Mouse (Mus musculus): ENCODE data around the gene Lpar3. TPM values are rescaled to one million over a fixed set of nuclear protein-coding genes. Genes with fewer than 3 reads are reported as not detected.

The Lpar3 gene
- polyA plus RNA-seq, 1 experiment from 2014 or later, result 0.40 TPM

GRCm38 (mm10) chr3:146186033-146186432 lies 34.7 kb upstream of the Lpar3 start:
- H3K4me2 ChIP-seq (ENCODE audit: low read depth, low read length), result no peak overlapping the region
- H3K9me3 ChIP-seq (ENCODE audit: control insufficient read depth, low read length), result no peaks in the 10 kb centered on the region
- H3K4me3 ChIP-seq (ENCODE audit: low read depth, low read length), result no peak overlapping the region
- no peak for ATAC-seq (ENCODE audit: low read depth)
- H3K27me3 ChIP-seq (ENCODE audit: control insufficient read depth, insufficient read depth, low read length), result 0 out of 2 replicates have a peak, but pooled peaks cover 2% of the 10 kb centered on the region
- no peaks in the 10 kb centered on the region for H3K36me3 ChIP-seq (ENCODE audit: control insufficient read depth, insufficient read depth, low read length)
- 68% methylated on average over 10 of the region's 10 CpGs for whole genome bisulfite sequencing
- H3K27ac ChIP-seq (ENCODE audit: low read depth, low read length), result no peak overlapping the region
- H3K9ac ChIP-seq (replicated peaks; ENCODE audit: low read depth, low read length), result no peak overlapping the region
- peaks cover 6% of the 10 kb centered on the region; the same call in 1 of the 2 replicates for H3K4me1 ChIP-seq (ENCODE audit: control insufficient read depth, insufficient read depth, low read length)

DNA sequence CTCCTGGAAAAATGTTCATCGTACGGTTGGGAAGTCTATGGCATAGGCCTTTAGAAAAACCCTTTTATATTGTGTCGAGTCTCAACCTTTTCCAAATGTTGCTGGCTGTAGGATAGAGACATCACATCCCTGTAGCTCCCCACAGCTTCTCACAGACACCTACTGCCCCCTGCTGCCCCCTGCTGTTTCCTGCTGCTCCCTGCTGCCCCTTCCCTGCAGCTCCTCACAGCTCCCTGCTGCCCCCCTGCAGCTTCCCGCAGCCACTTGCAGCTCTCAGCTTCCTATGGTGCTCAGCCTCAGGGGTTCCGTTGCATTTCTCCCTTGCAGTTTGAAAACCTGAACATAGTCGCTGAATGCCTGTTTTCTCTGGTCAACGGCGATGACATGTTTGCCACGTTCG lies 30.8 kb upstream of the Lpar3 start:
- no peak for ATAC-seq (ENCODE audit: low read depth)
- WGBS, result 64% methylated on average over 10 of the region's 10 CpGs
- H3K9me3 ChIP-seq (ENCODE audit: control insufficient read depth, low read length), result no peaks in the 10 kb centered on the region
- H3K4me2 ChIP-seq (ENCODE audit: low read depth, low read length), result no peak overlapping the region
- no peaks in the 10 kb centered on the region for H3K36me3 ChIP-seq (ENCODE audit: control insufficient read depth, insufficient read depth, low read length)
- H3K27ac ChIP-seq (ENCODE audit: low read depth, low read length), result no peak overlapping the region
- H3K9ac ChIP-seq (replicated peaks; ENCODE audit: low read depth, low read length), result no peak overlapping the region
- H3K4me1 ChIP-seq (ENCODE audit: control insufficient read depth, insufficient read depth, low read length), result peaks cover 6% of the 10 kb centered on the region; the same call in 1 of the 2 replicates
- H3K27me3 ChIP-seq (ENCODE audit: control insufficient read depth, insufficient read depth, low read length), result no peaks in the 10 kb centered on the region
- no peak overlapping the region for H3K4me3 ChIP-seq (ENCODE audit: low read depth, low read length)

GRCm38 (mm10) chr3:146192507-146192906 lies 28.3 kb upstream of the Lpar3 start:
- H3K27me3 ChIP-seq (ENCODE audit: control insufficient read depth, insufficient read depth, low read length), result no peaks in the 10 kb centered on the region

DNA sequence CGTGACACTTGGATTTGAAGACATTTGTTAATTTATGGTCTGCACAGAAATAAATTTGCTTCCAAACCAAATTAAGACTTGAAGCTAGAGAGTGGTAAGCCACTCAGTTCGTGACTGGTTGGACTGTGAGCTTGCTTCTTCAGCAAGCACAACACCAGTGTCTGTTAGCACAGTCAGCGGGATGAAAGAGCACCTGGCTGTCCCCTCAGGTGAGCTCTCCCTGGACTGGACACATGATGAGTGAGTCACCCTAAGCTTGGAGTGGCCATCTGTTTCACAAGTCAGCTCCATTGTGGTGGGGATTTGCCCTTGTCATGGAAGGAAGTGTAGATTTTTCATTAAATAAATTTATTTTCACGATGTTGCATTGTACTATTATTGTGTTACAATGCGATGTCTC lies 25.6 kb upstream of the Lpar3 start:
- no peak overlapping the region for H3K4me2 ChIP-seq (ENCODE audit: low read depth, low read length)
- H3K36me3 ChIP-seq (ENCODE audit: control insufficient read depth, insufficient read depth, low read length), result no peaks in the 10 kb centered on the region
- H3K4me1 ChIP-seq (ENCODE audit: control insufficient read depth, insufficient read depth, low read length), result peaks cover 10% of the 10 kb centered on the region; the same call in 1 of the 2 replicates
- no peaks in the 10 kb centered on the region for H3K27me3 ChIP-seq (ENCODE audit: control insufficient read depth, insufficient read depth, low read length)
- no peak for ATAC-seq (ENCODE audit: low read depth)
- H3K27ac ChIP-seq (ENCODE audit: low read depth, low read length), result no peak overlapping the region
- 90% methylated on average over 5 of the region's 5 CpGs for WGBS
- H3K9me3 ChIP-seq (ENCODE audit: control insufficient read depth, low read length), result no peaks in the 10 kb centered on the region
- no peak overlapping the region for H3K9ac ChIP-seq (replicated peaks; ENCODE audit: low read depth, low read length)
- no peak overlapping the region for H3K4me3 ChIP-seq (ENCODE audit: low read depth, low read length)

More at GRCm38 (mm10) chr3:146192507-146192906, 28.3 kb upstream of the Lpar3 start:
- no peak for ATAC-seq (ENCODE audit: low read depth)
- H3K4me2 ChIP-seq (ENCODE audit: low read depth, low read length), result no peak overlapping the region
- no peak overlapping the region for H3K4me3 ChIP-seq (ENCODE audit: low read depth, low read length)
- 89% methylated on average over 1 of the region's 1 CpGs for WGBS
- H3K36me3 ChIP-seq (ENCODE audit: control insufficient read depth, insufficient read depth, low read length), result no peaks in the 10 kb centered on the region
- H3K9ac ChIP-seq (replicated peaks; ENCODE audit: low read depth, low read length), result no peak overlapping the region
- H3K27ac ChIP-seq (ENCODE audit: low read depth, low read length), result no peak overlapping the region
- H3K9me3 ChIP-seq (ENCODE audit: control insufficient read depth, low read length), result no peaks in the 10 kb centered on the region
- H3K4me1 ChIP-seq (ENCODE audit: control insufficient read depth, insufficient read depth, low read length), result no peaks in the 10 kb centered on the region

DNA sequence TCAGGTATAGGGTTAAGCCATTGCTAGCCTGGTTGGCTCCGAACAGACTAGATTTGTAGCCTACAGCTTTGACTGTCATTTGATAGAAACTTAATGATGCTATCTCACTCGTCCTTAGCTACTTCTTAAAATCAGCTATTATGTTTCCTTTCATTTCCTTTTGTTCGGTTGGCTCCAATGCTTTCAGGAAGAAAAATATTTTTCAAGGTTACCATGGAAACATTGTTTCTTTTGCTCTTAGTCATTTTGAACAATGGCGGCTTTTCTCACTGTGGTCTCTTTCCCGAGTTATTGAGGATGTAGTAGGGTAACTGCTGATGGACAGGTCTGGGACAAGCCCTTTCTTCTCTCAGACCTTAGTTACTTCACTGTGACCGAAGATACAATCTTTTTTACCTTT lies 24.5 kb upstream of the Lpar3 start:
- WGBS, result 30% methylated on average over 6 of the region's 6 CpGs
- no peaks in the 10 kb centered on the region for H3K27me3 ChIP-seq (ENCODE audit: control insufficient read depth, insufficient read depth, low read length)
- H3K9ac ChIP-seq (replicated peaks; ENCODE audit: low read depth, low read length), result no peak overlapping the region
- no peaks in the 10 kb centered on the region for H3K36me3 ChIP-seq (ENCODE audit: control insufficient read depth, insufficient read depth, low read length)
- H3K4me1 ChIP-seq (ENCODE audit: control insufficient read depth, insufficient read depth, low read length), result peaks cover 10% of the 10 kb centered on the region; the same call in 1 of the 2 replicates
- no peak for ATAC-seq (ENCODE audit: low read depth)
- H3K27ac ChIP-seq (ENCODE audit: low read depth, low read length), result no peak overlapping the region
- no peak overlapping the region for H3K4me2 ChIP-seq (ENCODE audit: low read depth, low read length)
- no peaks in the 10 kb centered on the region for H3K9me3 ChIP-seq (ENCODE audit: control insufficient read depth, low read length)
- no peak overlapping the region for H3K4me3 ChIP-seq (ENCODE audit: low read depth, low read length)

DNA sequence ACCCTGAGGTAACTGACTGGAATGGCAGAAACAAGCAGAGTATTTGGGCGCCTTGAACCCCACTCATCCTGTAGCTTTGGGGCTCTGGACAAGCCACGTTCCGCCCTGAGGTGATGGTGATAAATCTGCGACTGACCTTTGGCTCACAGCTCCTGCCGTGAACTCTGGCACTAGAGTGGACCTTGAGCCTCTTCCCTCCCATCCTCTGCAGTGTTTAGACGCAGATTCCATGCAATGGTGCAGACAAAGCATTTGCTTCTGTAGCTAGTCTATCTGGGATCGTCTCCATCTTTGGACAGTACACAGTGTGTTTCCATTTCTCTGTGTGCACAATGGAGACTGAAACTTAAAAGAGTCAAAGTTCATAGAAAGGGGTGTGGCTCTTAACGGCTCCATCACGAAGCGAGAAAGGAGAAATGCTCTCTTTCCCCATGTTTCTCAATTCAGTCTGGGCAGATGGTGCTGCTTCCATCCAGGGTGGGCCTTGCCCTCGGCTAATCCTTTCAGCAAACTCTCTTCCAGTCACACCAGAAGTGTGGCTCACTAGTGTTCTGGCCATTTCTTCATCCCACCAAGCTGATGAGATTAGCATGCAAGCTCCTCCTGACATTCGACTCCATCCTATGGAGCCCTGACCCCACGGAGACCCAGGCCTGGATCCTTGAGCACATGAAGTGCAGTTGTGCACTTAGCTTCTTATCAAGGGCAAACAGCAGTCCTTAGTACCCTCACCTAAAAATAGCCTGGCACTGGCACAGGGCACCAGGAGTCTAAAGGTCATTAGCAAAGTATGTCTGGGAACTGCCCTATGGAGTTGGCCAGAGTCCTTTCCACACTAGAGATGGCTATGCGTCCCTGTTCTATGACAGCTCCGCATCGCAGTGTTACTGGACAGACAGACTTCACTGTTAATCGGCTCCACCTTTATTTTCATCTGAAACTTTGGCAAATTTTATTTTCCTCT lies 23.7 kb upstream of the Lpar3 start:
- Histone ChIP-seq H3K4me1 (ENCODE audit: control insufficient read depth, insufficient read depth, low read length) (peaks cover 10% of the 10 kb centered on the region; the same call in 1 of the 2 replicates), H3K27me3 (ENCODE audit: control insufficient read depth, insufficient read depth, low read length) (no peaks in the 10 kb centered on the region), H3K9me3 (ENCODE audit: control insufficient read depth, low read length) (no peaks in the 10 kb centered on the region), H3K4me2 (ENCODE audit: low read depth, low read length) (no peak overlapping the region), H3K27ac (ENCODE audit: low read depth, low read length) (no peak overlapping the region), H3K9ac (replicated peaks; ENCODE audit: low read depth, low read length) (no peak overlapping the region), H3K36me3 (ENCODE audit: control insufficient read depth, insufficient read depth, low read length) (no peaks in the 10 kb centered on the region), H3K4me3 (ENCODE audit: low read depth, low read length) (no peak overlapping the region)
- ATAC-seq (ENCODE audit: low read depth), result no peak
- 77% methylated on average over 17 of the region's 17 CpGs for WGBS

DNA sequence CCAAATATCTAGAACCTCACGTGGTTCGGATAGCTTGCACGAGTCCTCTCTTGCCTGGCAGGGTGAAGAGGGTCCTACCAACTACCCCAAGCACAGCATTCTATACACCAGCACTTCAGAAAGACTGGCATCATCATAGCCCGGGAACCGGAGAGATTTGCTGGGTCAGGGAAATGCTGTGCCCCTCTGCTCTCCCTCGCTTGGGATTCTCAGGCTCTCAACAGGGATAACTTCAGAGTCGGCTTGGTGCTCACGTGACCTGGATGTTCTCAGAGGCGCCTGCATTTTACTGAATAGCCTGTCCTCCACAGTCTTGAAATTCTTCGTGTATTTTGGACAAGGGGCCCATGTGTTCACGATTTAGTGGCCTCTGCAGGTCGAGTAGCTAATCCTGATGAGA lies 23.0 kb upstream of the Lpar3 start:
- no peaks in the 10 kb centered on the region for H3K9me3 ChIP-seq (ENCODE audit: control insufficient read depth, low read length)
- ATAC-seq (ENCODE audit: low read depth), result no peak
- H3K4me2 ChIP-seq (ENCODE audit: low read depth, low read length), result no peak overlapping the region
- peaks cover 10% of the 10 kb centered on the region; the same call in 1 of the 2 replicates for H3K4me1 ChIP-seq (ENCODE audit: control insufficient read depth, insufficient read depth, low read length)
- no peak overlapping the region for H3K9ac ChIP-seq (replicated peaks; ENCODE audit: low read depth, low read length)
- H3K27me3 ChIP-seq (ENCODE audit: control insufficient read depth, insufficient read depth, low read length), result no peaks in the 10 kb centered on the region
- H3K36me3 ChIP-seq (ENCODE audit: control insufficient read depth, insufficient read depth, low read length), result no peaks in the 10 kb centered on the region
- no peak overlapping the region for H3K27ac ChIP-seq (ENCODE audit: low read depth, low read length)
- WGBS, result 91% methylated on average over 12 of the region's 12 CpGs
- H3K4me3 ChIP-seq (ENCODE audit: low read depth, low read length), result no peak overlapping the region

DNA sequence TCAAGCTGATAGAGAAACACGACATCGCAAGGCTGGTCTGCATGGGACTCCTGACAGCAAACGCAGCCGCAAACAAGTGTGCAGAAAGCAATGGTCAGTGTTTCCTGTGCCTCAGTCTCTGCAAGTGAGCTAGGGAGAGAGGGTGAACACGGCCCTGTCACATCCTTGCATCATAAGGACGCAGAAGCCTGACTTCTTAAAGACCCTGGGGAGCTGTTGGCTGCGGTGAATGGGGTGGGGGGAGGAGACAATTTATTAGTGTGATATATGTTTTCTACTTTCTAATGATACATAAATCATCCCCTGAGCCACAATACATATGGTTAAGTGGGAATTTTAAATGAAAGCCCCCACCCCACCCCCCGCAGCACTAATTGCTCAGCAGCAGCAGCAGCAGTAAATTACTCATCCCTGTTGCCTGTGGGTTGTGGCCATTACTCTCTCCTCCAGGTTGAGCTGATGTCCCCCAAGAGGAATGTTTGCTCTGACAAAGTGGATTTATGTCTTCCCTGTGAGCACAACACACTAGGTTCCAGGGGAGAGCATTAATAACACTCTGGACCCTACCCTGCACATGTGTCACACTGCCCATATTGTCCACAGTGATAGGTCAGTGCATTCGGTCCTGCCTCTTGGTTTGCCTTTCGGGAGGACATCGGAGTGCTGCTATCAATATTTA lies 21.8 kb upstream of the Lpar3 start:
- Histone ChIP-seq H3K4me2 (ENCODE audit: low read depth, low read length) (no peak overlapping the region), H3K4me1 (ENCODE audit: control insufficient read depth, insufficient read depth, low read length) (peaks cover 10% of the 10 kb centered on the region; the same call in 1 of the 2 replicates), H3K9me3 (ENCODE audit: control insufficient read depth, low read length) (no peaks in the 10 kb centered on the region), H3K9ac (replicated peaks; ENCODE audit: low read depth, low read length) (no peak overlapping the region), H3K27ac (ENCODE audit: low read depth, low read length) (no peak overlapping the region), H3K27me3 (ENCODE audit: control insufficient read depth, insufficient read depth, low read length) (no peaks in the 10 kb centered on the region), H3K4me3 (ENCODE audit: low read depth, low read length) (no peak overlapping the region), H3K36me3 (ENCODE audit: control insufficient read depth, insufficient read depth, low read length) (no peaks in the 10 kb centered on the region)
- peak; percentile 94 for ATAC-seq (ENCODE audit: low read depth)
- WGBS, result 24% methylated on average over 11 of the region's 11 CpGs

GRCm38 (mm10) chr3:146199486-146199885 lies 21.3 kb upstream of the Lpar3 start:
- 31% methylated on average over 3 of the region's 3 CpGs for WGBS
- Histone ChIP-seq H3K36me3 (ENCODE audit: control insufficient read depth, insufficient read depth, low read length) (no peaks in the 10 kb centered on the region), H3K9ac (replicated peaks; ENCODE audit: low read depth, low read length) (no peak overlapping the region), H3K9me3 (ENCODE audit: control insufficient read depth, low read length) (no peaks in the 10 kb centered on the region), H3K27me3 (ENCODE audit: control insufficient read depth, insufficient read depth, low read length) (no peaks in the 10 kb centered on the region), H3K4me1 (ENCODE audit: control insufficient read depth, insufficient read depth, low read length) (peaks cover 10% of the 10 kb centered on the region; the same call in 1 of the 2 replicates), H3K4me2 (ENCODE audit: low read depth, low read length) (no peak overlapping the region), H3K27ac (ENCODE audit: low read depth, low read length) (no peak overlapping the region), H3K4me3 (ENCODE audit: low read depth, low read length) (no peak overlapping the region)
- ATAC-seq (ENCODE audit: low read depth), result peak; percentile 59
